Mouse (Mus musculus): ENCODE data around the gene Snph. TPM values are rescaled to one million over a fixed set of nuclear protein-coding genes. Genes with fewer than 3 reads are reported as not detected.

The Snph gene
- polyA plus RNA-seq, 1 experiment from 2014 or later: not detected

GRCm38 (mm10) chr2:151575119-151575698 lies 57.2 kb downstream of the Snph start:
- Histone ChIP-seq H3K36me3 (ENCODE audit: inconsistent target) (no peaks in the 10 kb centered on the region), H3K4me3 (ENCODE audit: inconsistent target) (peak overlapping the region; percentile 44; the same call in 1 of the 2 replicates), H3K27ac (no peak overlapping the region), H3K79me2 (ENCODE audit: inconsistent target) (no peaks in the 10 kb centered on the region)
- WGBS (ENCODE audit: missing documents): 29% methylated on average over 7 of the region's 7 CpGs

GRCm38 (mm10) chr2:151574607-151575006 lies 57.8 kb downstream of the Snph start:
- Histone ChIP-seq H3K36me3 (ENCODE audit: inconsistent target) (no peaks in the 10 kb centered on the region), H3K27ac (no peak overlapping the region), H3K79me2 (ENCODE audit: inconsistent target) (no peaks in the 10 kb centered on the region), H3K4me3 (ENCODE audit: inconsistent target) (no peak overlapping the region)
- WGBS (ENCODE audit: missing documents): 90% methylated on average over 5 of the region's 5 CpGs

GRCm38 (mm10) chr2:151573667-151574066 lies 58.7 kb downstream of the Snph start:
- H3K79me2 ChIP-seq (ENCODE audit: inconsistent target): no peaks in the 10 kb centered on the region
- H3K27ac ChIP-seq: no peak overlapping the region
- no peak overlapping the region for H3K4me3 ChIP-seq (ENCODE audit: inconsistent target)
- H3K36me3 ChIP-seq (ENCODE audit: inconsistent target): no peaks in the 10 kb centered on the region
- 96% methylated on average over 3 of the region's 3 CpGs for WGBS (ENCODE audit: missing documents)

GRCm38 (mm10) chr2:151571873-151572700 lies 60.3 kb downstream of the Snph start, which contains the start of gene Sdcbp2:
Sdcbp2 (plus strand) TSS chr2:151572622.
- 71% methylated on average over 17 of the region's 17 CpGs for WGBS (ENCODE audit: missing documents)
- no peaks in the 10 kb centered on the region for H3K79me2 ChIP-seq (ENCODE audit: inconsistent target)

GRCm38 (mm10) chr2:151569452-151569851 lies 62.9 kb downstream of the Snph start:
- 100% methylated on average over 1 of the region's 2 CpGs for WGBS (ENCODE audit: missing documents)
- Histone ChIP-seq H3K79me2 (ENCODE audit: inconsistent target) (no peaks in the 10 kb centered on the region), H3K36me3 (ENCODE audit: inconsistent target) (no peaks in the 10 kb centered on the region), H3K4me3 (ENCODE audit: inconsistent target) (no peak overlapping the region), H3K27ac (no peak overlapping the region)

More at GRCm38 (mm10) chr2:151571873-151572700, 60.3 kb downstream of the Snph start, which contains the start of gene Sdcbp2:
- Histone ChIP-seq H3K27ac (no peak within 1 kb of the TSS), H3K36me3 (ENCODE audit: inconsistent target) (no peaks in the 10 kb centered on the region), H3K4me3 (ENCODE audit: inconsistent target) (no peak within 1 kb of the TSS)

- no peak overlapping the region for H3K4me3 ChIP-seq (ENCODE audit: inconsistent target)
- no peak overlapping the region for H3K27ac ChIP-seq
- no peaks in the 10 kb centered on the region for H3K79me2 ChIP-seq (ENCODE audit: inconsistent target)
- H3K36me3 ChIP-seq (ENCODE audit: inconsistent target): no peaks in the 10 kb centered on the region
- 92% methylated on average over 6 of the region's 6 CpGs for WGBS (ENCODE audit: missing documents)
Observed at GRCm38 (mm10) chr2:151566856-151567255, 65.5 kb downstream of the Snph start.

GRCm38 (mm10) chr2:151564986-151565385 lies 67.4 kb downstream of the Snph start:
- no peaks in the 10 kb centered on the region for H3K79me2 ChIP-seq (ENCODE audit: inconsistent target)
- peaks cover 12% of the 10 kb centered on the region; the same call in 1 of the 2 replicates for H3K36me3 ChIP-seq (ENCODE audit: inconsistent target)
- WGBS (ENCODE audit: missing documents): 90% methylated on average over 3 of the region's 3 CpGs
- no peak overlapping the region for H3K4me3 ChIP-seq (ENCODE audit: inconsistent target)
- H3K27ac ChIP-seq: no peak overlapping the region

GRCm38 (mm10) chr2:151564006-151564405 lies 68.4 kb downstream of the Snph start:
- WGBS (ENCODE audit: missing documents): 100% methylated on average over 1 of the region's 1 CpGs

GRCm38 (mm10) chr2:151562930-151563921 lies 69.2 kb downstream of the Snph start:
- WGBS (ENCODE audit: missing documents): 42% methylated on average over 7 of the region's 7 CpGs
- Histone ChIP-seq H3K36me3 (ENCODE audit: inconsistent target) (peaks cover 23% of the 10 kb centered on the region; the same call in 1 of the 2 replicates), H3K79me2 (ENCODE audit: inconsistent target) (peaks cover 8% of the 10 kb centered on the region; the same call in 1 of the 2 replicates), H3K27ac (peak overlapping the region; percentile 40), H3K4me3 (ENCODE audit: inconsistent target) (no peak overlapping the region)

More at GRCm38 (mm10) chr2:151564006-151564405, 68.4 kb downstream of the Snph start:
- H3K4me3 ChIP-seq (ENCODE audit: inconsistent target): no peak overlapping the region
- H3K36me3 ChIP-seq (ENCODE audit: inconsistent target): peaks cover 20% of the 10 kb centered on the region; the same call in 1 of the 2 replicates
- H3K79me2 ChIP-seq (ENCODE audit: inconsistent target): 0 out of 2 replicates have a peak, but pooled peaks cover 2% of the 10 kb centered on the region
- H3K27ac ChIP-seq: peak overlapping the region; percentile 40

- no peak overlapping the region for H3K27ac ChIP-seq
- H3K4me3 ChIP-seq (ENCODE audit: inconsistent target): no peak overlapping the region
- peaks cover 100% of the 10 kb centered on the region for H3K79me2 ChIP-seq (ENCODE audit: inconsistent target)
- WGBS (ENCODE audit: missing documents): 91% methylated on average over 3 of the region's 3 CpGs
- H3K36me3 ChIP-seq (ENCODE audit: inconsistent target): peaks cover 18% of the 10 kb centered on the region; the same call in 1 of the 2 replicates
Observed at GRCm38 (mm10) chr2:151549615-151550121, 82.7 kb downstream of the Snph start.

GRCm38 (mm10) chr2:151546571-151546970 lies 85.8 kb downstream of the Snph start:
- H3K79me2 ChIP-seq (ENCODE audit: inconsistent target): peaks cover 88% of the 10 kb centered on the region
- H3K4me3 ChIP-seq (ENCODE audit: inconsistent target): no peak overlapping the region
- peaks cover 11% of the 10 kb centered on the region; the same call in 1 of the 2 replicates for H3K36me3 ChIP-seq (ENCODE audit: inconsistent target)
- WGBS (ENCODE audit: missing documents): 97% methylated on average over 4 of the region's 4 CpGs
- no peak overlapping the region for H3K27ac ChIP-seq

GRCm38 (mm10) chr2:151544673-151545072 lies 87.7 kb downstream of the Snph start:
- H3K79me2 ChIP-seq (ENCODE audit: inconsistent target): peaks cover 69% of the 10 kb centered on the region
- H3K4me3 ChIP-seq (ENCODE audit: inconsistent target): no peak overlapping the region
- WGBS (ENCODE audit: missing documents): 85% methylated on average over 6 of the region's 6 CpGs
- H3K36me3 ChIP-seq (ENCODE audit: inconsistent target): peaks cover 10% of the 10 kb centered on the region; the same call in 1 of the 2 replicates
- H3K27ac ChIP-seq: no peak overlapping the region

- Histone ChIP-seq H3K27ac (peak overlapping the region; percentile 52), H3K4me3 (ENCODE audit: inconsistent target) (peak overlapping the region; percentile 69), H3K79me2 (ENCODE audit: inconsistent target) (peaks cover 55% of the 10 kb centered on the region), H3K36me3 (ENCODE audit: inconsistent target) (peaks cover 7% of the 10 kb centered on the region; the same call in 1 of the 2 replicates)
- WGBS (ENCODE audit: missing documents): 2% methylated on average over 20 of the region's 21 CpGs
Observed at GRCm38 (mm10) chr2:151543063-151543895, 89.1 kb downstream of the Snph start.

All from macrophage (primary cell).